Mouse (Mus musculus): ENCODE measurements around the gene Tmem270.

GRCm38 (mm10) chr5:134920106-134920687 lies 13.7 kb upstream of the Tmem270 start:
- TF ChIP-seq POLR2A (IDR thresholded peaks at IDR 0.05; ENCODE audit: control insufficient read depth, low read depth, low read length) (no peak), CTCF (IDR thresholded peaks at IDR 0.05; ENCODE audit: control insufficient read depth, insufficient read depth, insufficient replicate concordance, low read depth, low read length) (no peak)

Data from testis, adult 2 months (tissue).